Mouse (Mus musculus) induced T-regulatory cell, adult 2 months (primary cell): ENCODE measurements around the gene Nipa1.
"Not testable (repeated sequence)": the region's sequence is repeated elsewhere in the genome, so short reads cannot be mapped to it uniquely, and the experiment has no call there.

Source experiments
- DNase-seq: peaks from one replicate; pipeline ENCODE4 v3.0.0-alpha.2; 2012; ENCODE audit warnings: low read depth

Nipa1 gene

DNA sequence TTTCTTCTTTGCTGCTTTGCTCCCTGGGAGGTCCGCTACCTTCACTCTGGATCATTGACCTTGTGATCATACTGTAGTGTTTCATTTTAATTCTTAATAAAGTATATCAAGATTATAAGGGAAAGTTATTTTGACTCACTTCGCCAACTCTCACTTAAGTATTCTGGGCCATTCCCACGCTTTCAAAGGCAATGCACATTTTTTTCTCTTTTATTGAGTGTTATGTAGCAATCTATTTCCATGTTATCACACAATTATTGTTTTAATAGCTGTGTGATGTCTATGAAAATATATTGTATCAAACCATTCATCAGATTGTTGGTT, at the start of gene Nipa1:
TSS of gene Nipa1 (minus strand) at position 25 of the 324 bp plus-strand sequence.
- no peak for DNase-seq

DNA sequence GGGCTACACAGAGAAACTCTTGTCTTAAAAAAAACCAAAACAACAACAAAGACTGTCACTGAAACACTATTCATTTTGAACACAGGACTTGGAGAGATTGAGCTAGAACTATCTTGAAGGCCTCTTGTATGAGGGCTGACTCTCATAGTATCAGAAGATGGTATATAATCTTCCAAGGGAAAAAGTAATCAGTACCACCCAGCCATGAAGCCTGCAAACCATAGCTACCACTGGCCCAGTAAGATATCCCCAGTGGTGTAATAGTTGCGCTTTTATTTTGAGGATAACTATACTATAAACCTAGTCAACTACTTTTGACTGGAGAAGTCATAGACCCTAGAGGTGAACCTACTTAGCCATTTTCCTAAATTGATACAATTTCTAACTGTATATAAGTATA, 46.9 kb upstream of the Nipa1 start:
- DNase-seq = no peak

DNA sequence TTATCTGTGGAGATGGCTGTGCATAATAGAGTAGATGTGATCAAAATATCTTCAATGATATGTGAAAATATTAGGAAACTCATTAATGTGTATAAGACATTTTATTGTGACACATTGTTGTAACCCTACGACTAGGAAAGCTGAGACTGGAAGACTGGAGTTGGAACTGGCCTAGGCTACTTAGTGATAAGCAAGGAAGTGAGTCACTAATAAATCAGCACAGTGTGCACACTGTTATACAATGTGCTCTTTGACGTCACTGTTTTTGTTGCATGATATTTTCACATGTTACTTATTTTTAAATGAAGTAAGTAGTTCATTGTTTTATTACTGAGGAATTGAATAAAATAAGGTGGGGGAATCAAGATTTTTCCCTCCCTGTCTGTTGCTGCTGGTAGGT, 46.4 kb upstream of the Nipa1 start:
- no peak for DNase-seq

DNA sequence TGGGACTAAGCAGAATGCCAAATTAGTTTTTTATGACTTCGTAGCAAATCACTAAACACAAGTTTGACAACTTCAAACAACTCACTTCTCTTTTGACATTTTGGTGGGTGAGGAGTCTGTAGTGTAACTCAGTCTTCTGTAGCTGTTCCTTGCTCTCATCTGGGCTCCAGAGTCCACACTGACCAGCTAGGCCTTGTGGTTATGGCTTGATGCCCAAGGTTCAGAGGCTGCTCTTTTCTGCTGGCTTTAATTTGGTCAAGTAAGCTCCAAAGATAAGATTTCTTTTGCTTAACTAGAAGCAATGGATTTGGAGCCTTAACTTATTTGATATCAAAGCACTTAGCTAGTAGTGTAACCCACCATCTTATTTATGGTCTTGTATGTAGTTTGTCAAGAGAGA, 45.1 kb upstream of the Nipa1 start:
- no peak for DNase-seq

DNA sequence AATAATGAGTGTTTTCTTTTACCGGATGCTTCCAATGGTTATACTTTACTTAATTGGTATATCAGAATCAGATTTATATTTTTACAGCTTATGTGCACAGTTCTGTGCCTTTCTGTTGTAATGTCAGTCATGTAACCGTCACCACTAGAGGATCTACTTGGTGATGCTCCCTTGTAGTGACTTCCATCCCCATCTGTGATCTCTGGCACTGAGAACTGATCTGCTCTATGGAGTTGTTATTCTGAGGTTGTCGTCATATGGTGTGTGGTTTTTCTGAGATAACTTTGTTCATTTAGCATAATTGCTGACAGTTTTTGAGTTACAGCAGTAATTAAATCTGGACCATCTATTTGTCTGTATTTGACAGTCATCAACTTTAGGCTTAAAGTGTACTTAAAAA, 35.6 kb upstream of the Nipa1 start:
- no peak for DNase-seq

DNA sequence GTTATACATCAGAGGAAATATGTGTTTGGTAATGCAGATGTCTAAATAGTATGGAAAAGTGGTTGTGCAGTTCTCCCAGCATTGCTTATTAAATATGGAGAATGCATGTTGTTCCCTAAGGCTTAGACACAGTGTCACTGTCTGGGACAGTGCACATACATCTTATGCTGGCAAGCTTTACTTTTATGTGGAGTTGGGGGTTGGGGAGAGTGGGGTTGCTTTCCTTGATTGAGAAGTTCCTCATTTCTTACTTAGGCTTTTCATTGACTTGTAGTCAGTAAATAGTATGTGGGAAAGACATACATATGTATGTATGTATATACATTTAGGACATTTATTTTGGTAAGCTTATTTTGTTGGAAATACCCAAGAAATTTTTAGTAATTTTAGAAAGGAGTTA, 33.2 kb upstream of the Nipa1 start:
- DNase-seq = no peak

DNA sequence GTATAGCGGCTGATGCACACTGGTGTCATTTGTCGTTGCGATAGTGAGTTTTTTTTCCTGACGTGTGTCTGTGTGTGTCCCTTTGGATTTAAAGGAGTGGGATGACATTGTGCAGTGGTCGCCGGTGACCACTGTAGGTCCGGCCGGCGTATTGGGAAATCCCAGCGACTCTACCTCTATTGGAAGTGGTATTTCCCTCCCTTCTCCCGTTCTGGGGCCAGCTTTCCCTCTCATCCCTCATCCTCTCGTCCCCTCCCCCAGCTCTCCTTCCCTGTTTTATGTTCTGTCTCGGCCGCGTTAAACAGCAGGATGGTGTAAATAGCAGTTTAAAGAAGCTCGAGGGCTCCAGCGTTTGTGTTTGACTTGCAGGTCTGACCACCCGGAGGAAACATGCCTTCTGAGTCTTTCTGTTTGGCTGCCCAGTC, 30.7 kb upstream of the Nipa1 start:
- peak; percentile 44 for DNase-seq

DNA sequence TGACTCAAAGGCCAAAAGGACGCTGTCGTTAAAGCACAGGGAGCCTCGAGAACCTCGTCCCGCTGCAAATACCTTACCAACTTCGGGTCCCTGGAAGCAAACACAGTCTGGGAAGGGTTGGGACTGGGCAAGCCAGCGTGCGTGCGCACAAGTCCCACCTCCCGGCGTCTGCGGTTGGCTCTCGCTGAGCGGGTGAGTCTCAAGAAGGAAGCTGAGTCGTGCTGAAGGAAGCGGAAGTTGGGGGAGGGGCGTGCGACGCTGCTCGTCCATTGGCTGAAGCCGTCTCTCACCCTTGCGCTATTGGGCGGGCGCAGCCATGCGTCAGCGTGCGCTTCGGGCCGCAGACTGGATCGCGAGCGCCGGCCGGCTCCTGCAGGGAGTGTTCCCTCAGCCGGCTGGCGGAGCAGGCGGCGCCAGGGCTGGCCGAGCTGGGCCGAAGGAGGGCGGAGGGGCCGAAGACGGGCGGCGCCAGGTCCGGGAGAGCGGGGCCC, 30.1 kb upstream of the Nipa1 start, which contains the start of gene Herc2:
TSS of gene Herc2 (plus strand) at position 366 of the 491 bp plus-strand sequence.
- DNase-seq = peak; percentile 99

DNA sequence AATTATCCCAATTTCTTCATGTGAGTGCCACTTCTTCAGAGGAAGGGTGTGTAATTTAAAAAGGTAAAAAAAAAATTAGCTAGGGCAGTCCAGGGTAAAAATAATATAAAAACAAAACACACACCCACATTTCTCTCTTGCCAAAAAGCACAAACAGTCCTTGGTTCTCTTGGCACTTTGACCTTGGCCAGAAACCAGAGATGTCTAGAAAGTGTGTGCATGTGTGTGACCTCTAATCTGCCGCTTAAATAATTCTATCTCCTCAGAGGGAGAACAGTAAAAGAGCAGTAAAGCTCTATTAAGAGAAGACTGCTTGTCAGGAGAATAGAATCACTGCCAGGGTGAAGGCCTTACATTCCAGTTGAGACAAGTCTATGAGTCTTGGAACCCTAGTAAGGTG, 27.4 kb upstream of the Nipa1 start:
- DNase-seq = no peak

DNA sequence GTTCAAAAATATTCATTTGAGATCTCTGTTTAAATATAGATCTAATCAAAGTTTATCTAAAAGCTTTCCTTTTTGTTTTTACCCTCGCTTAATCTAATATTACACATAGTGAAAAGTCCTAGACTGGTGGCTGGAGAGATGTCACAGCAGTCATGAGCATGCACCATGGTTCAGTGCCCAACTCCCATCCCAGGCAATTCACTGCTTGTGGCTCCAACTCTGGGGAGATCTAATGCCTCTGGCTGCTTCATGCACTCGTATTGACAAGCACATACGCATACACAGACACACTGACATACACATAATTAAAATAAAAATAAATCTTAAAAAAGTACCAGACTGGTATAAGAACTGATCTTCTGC, 24.5 kb upstream of the Nipa1 start:
- no peak for DNase-seq

DNA sequence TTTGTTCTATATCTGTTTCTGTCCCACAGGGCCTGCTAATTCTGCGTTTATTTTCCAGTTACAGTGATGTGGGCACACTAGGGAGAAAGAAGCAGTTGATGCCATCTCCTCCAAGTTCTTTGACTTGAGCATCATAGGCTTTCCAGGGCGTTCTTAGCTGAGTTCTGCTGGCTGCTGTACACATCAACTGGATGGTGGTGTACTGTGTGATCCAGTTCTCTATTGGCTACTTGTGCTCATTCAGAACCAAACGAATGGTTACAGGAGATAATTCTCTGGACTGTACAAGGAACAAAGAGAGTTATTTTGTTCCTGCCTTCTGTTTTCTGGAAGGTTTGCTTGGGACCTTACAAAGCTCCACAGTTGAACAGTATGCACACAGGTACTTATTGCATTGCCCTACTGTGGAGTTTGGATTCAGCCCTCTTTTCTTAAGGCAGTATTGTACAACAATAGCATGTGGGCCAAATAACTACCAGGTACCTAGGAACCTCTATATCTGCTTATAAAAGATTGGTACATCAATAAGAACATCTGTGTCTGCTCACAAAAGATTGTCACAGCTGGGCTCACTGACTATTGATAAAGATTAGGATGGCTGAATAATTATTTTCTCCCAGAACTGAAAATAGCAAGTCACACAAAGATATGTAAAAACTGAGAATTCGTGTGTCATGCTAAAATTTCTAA, 24.0 kb upstream of the Nipa1 start:
- no peak for DNase-seq

DNA sequence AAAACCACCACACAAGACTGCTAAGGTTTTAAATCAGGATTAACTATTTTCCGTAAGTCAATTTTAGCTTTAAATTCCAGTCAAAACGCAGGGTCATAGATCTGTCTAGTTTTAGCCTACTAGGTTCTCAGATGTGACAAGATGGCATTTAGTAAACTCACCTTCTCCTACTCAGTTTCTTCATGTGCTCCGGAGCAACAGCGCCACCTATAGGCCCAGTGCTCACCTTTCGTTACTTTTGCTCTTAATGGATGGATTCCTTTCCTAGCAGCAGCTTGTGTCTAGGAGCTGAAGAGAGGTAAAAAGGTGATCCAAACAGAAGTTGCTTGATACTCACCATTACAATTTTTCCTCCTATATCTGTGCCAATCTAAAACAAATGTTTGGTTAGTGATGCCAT, 22.6 kb upstream of the Nipa1 start:
- DNase-seq = peak; percentile 88

DNA sequence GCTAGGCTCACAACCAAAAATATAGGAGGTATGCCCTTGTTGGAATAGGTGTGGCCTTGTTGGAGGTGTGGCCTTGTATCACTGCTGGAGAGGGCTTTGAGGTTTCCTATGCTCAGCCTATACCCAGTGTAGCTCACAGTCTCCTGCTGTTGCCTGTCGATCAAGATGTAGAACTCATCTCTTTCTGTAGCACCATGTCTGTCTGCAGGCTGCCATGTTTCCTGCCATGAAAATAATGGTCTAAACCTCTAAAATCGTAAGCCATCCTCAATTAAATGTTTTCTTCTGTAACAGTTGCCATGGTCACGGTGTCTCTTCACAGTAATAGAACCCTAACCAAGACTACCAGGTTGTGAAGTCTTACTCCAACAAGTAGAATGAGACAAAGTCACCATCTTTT, 3.8 kb upstream of the Nipa1 start:
- no peak for DNase-seq

DNA sequence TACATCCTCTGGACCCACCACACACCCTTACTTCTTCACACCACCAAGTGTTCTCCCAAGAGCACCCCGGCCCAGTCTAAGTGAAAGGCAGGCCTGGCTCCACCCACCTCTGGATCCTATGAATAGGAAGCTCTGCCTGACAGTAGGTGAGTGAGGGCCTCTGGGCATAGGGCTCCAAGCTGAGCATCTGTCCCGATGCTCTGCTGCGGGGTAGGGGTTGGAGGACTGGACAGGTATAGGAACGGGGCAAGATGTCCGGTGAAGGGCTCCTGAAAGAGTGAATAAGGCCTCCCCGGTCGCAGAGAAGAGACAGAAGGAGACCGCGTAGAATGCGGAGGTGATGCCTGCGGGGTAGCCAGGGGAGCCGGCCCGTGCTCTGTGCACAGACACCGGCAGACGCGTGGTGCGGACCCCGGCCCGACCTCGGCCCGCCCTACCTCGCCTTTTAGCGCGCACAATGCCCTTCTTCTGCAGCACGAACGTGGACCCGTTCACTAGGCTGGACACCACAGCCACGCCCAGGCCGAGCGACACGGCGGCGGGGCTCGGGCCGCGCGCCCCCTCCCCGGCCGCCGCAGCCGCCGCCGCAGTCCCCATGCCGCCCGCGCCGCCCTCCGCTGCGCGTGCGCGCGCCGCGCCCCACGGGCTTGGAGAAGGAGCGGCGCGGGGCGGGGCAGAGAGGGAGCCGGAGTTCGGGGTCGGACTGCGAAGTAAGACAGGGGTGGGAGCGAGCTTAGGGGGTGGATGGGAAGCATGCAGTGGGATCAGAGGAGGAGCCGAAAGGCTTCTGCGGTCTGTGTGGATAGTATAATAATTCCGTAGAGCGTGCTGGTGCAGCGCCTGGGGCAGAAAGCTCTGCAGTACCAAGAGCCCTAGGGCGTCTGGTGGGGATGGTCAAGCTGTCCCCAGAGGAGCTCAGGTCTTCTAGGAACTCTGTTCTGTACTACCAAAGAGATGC, 503 bp downstream of the Nipa1 start:
- peak; percentile 39 for DNase-seq

DNA sequence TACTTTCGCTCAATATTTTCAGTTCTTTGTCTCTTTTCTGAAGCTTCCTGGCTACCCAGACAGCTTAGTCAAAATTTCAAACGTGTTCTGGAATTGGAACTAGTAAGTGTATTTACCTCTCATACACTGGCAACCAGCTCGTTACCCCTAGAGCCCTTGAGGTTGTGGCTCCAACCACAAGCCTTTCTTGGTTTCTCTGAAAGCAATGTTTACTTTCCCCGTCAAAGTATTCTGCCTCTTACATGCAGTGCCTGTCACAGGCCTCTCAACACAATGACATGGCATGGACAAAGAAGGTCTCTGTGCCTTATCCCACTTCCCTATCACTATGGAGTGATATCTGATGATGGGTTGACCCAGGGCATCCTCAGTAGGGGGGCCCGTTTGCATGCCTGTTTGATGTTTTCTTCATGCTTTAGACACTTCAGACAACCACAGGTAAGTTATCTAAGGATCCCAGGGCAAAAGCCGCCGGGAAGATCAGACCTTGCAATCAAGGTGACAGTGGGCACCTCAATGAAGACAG, 1.2 kb downstream of the Nipa1 start:
- peak; percentile 11 for DNase-seq

DNA sequence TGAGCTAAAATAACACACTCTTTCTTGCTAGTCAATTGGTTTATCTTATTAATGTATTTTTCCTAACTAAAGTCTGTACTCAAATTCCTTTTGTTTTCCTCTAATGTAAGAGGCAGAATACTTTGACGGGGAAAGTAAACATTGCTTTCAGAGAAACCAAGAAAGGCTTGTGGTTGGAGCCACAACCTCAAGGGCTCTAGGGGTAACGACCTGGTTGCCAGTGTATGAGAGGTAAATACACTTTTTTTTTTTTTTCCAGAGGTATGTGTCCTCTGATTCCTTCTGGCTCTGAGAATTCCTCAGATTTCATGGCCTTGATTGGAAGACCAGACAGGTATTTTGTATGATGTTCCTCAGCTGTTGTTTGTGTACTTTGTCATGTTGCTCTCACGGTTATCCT, 2.0 kb downstream of the Nipa1 start:
- DNase-seq = no peak

DNA sequence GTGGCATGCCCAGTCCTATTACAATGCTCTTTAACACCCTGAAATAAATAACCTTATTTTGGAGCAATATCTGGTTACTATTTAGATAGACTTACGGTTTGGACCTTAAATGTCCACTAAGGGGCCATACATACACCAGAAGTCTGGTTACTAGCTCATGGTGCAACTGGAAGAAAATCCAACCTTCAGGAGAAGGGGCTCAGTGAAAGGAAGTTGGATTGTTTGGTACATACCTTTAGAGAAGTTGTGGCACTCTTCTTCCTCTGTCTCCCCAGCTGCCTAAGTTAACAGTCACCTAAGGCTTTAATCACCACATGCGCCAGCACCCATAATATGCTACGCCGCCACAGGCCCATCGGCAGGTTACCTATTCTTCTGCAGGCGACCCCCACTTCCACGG, 3.9 kb downstream of the Nipa1 start:
- no peak for DNase-seq

DNA sequence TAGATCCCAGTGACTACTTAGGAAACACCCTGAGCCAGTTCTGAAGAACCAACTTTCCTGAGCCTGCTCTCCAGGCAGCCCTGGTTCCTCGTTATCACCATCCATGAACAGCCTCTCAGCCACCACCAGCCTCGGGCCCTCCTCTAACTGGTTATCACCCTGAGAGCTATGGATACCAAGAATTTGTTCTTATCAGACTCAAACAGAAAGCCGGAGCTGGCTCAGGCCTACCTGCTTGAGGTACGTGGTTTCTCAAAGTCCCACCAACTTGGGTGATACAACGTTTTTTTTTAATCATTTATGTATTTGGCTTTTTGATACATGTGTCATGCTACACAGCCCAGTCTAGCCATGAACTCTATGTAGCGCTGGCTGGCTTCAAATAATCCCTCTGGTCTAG, 4.6 kb downstream of the Nipa1 start:
- no peak for DNase-seq

DNA sequence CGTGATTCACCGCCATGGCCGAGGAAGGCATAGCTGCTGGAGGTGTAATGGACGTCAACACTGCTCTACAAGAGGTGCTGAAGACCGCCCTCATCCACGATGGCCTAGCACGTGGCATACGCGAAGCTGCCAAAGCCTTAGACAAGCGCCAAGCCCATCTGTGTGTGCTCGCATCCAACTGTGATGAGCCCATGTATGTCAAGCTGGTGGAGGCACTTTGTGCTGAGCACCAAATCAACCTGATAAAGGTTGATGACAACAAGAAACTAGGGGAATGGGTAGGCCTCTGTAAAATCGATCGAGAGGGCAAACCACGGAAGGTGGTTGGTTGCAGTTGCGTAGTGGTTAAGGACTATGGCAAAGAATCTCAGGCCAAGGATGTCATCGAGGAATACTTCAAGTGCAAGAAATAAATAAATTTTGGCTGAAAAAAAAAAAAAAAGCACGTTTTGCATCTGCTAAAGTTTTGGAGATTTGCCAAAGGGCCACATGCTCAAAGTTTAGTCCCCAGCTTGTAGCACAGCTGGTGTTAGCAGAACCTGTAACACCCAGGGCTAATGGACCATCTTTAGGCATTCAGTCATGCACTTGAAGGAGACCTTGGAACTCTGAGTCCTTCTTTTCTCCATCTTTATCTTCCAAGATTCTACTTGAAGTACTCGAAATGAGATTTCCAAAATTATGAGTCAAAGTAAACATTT, 5.6 kb downstream of the Nipa1 start:
- DNase-seq = not testable (repeated sequence)

DNA sequence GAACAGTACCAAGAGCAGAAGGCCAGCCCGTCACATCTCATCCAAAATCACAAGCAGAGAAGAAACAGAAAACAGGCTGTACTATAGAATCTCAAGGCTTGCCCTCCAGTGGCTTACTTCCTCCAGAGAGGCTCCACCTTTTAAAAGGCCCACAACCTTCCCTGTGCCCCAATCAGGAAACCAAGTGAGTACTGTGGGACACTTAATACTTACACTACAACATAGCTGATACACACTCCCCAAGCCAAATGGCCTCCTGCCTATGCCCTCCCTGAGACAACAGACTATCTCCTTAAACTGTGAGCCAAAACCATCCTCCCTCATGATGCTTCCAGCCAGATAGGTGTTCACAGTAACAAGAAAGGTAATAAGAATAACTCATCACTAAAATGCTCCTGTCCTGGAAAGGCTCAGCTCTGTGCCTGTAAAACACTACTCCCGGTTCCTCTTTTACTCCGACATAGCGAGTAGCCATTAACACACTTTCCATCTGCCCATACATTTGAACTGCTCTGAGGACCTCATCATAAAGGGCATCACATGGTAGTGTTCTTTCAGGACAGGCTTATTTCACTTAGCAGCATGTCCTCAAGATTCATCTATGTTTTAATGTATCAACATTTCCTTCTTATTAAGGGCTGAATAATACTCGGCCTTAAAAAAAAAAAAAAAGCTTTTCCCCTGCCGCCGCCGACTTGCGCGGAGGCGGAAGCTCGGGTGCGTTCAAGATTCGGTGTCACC, 6.3 kb downstream of the Nipa1 start:
- DNase-seq = no peak

DNA sequence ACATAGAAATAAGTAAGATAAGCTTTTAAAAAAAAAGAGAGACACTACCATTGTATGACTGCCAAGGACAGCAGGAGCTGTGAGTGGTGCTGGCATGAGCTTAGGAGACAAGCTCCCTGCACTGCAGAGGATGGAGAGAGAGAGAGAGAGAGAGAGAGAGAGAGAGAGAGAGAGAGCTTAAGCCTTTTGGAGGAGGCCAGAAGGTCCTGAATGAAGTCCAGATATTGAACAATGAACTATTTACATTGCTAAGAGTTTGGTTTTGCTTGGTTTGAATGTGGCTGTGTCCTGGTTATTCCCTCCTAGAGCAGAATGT, 8.8 kb downstream of the Nipa1 start:
- no peak for DNase-seq
